Mouse (Mus musculus) duodenum, adult 2 months (tissue): Measurements from ENCODE around the gene Col8a1. TPM values are rescaled to one million over a fixed set of nuclear protein-coding genes. Genes with fewer than 3 reads are reported as not detected.

ENCODE experiments used
- polyA plus RNA-seq: library from polyadenylated mRNA; depleted of rRNA; stranded (reverse); fragments of >200 nt; gene quantifications from 2 replicates; pipeline ENCODE4 v1.2.3, GENCODE M21; 2012; ENCODE audit warnings: low replicate concordance; rRNA removed

Gene Col8a1
- 0.07 and 0.30 TPM in 2 replicates for polyA plus RNA-seq

GRCm38 (mm10) chr16:57754526-57755125 is at the start of gene Col8a1:
Gene Col8a1, minus strand, starts transcription at chr16:57754737.

GRCm38 (mm10) chr16:57606444-57607227 is 147.9 kb downstream of the Col8a1 start, which contains the start of gene Cmss1:
Gene Cmss1, minus strand, starts transcription at chr16:57606864.

Other genes with a start within 250 kb of the Col8a1 start
- gene Cmss1, start 147.9 kb downstream of the Col8a1 start, polyA plus RNA-seq: 4.9 and 7.6 TPM in 2 replicates